Mouse (Mus musculus) ES-Bruce4 (cell line): ENCODE data around the gene Mxra7. TPM values are rescaled to one million over a fixed set of nuclear protein-coding genes. Genes with fewer than 3 reads are reported as not detected.
A peak's percentile ranks its signal among the peaks of the same experiment; 100 is the strongest.

ENCODE experiments used
- H3K27ac ChIP-seq: 2 replicates; pipeline ENCODE4 v1.5.1; 2012; ENCODE audit warnings: low read length, inconsistent platforms; ENCODE audit not compliant: insufficient read depth
- H3K27me3 ChIP-seq: 2 replicates; pipeline ENCODE4 v1.6.1; 2012; ENCODE audit warnings: mild to moderate bottlenecking, low read length, inconsistent platforms; ENCODE audit not compliant: control insufficient read depth, poor library complexity, insufficient read depth, severe bottlenecking
- H3K36me3 ChIP-seq: 2 replicates; pipeline ENCODE4 v1.6.1; 2012; ENCODE audit warnings: inconsistent platforms, mild to moderate bottlenecking, low read length, moderate library complexity; ENCODE audit not compliant: control insufficient read depth, poor library complexity, insufficient read depth, severe bottlenecking
- H3K4me1 ChIP-seq: one replicate; pipeline ENCODE4 v1.8.1; 2011; ENCODE audit warnings: low read length; ENCODE audit not compliant: control insufficient read depth, insufficient read depth
- H3K4me3 ChIP-seq: 2 replicates; pipeline ENCODE4 v1.5.1; 2011; ENCODE audit warnings: low read depth, mild to moderate bottlenecking, low read length
- H3K9ac ChIP-seq: 2 replicates; pipeline ENCODE4 v1.6.1; 2012; ENCODE audit warnings: low read depth, mild to moderate bottlenecking, inconsistent platforms; ENCODE audit not compliant: poor library complexity, severe bottlenecking
- H3K9me3 ChIP-seq: replicated peaks from 2 replicates; pipeline ENCODE4 v1.6.1; 2012; ENCODE audit warnings: mild to moderate bottlenecking, low read length, inconsistent platforms; ENCODE audit not compliant: control insufficient read depth, poor library complexity, insufficient read depth, severe bottlenecking
- CTCF ChIP-seq: IDR thresholded peaks from one replicate; pipeline ENCODE4 v1.8.1; 2011; ENCODE audit warnings: low read depth, low read length
- EP300 ChIP-seq: IDR thresholded peaks from 2 replicates; pipeline ENCODE4 v1.6.1; 2011; ENCODE audit warnings: low read depth, low read length; ENCODE audit not compliant: insufficient read depth
- POLR2A ChIP-seq: IDR thresholded peaks from one replicate; pipeline ENCODE4 v1.8.1; 2011; ENCODE audit warnings: low read length; ENCODE audit not compliant: insufficient read depth
- polyA plus RNA-seq: library from polyadenylated mRNA; stranded (reverse); fragments of >200 nt; gene quantifications from 2 replicates; pipeline ENCODE4 v1.2.4, GENCODE M21; 2011; ENCODE audit warnings: low read depth; ENCODE audit not compliant: missing spikeins, insufficient read depth, insufficient read length

Gene Mxra7
- polyA plus RNA-seq: 20.4 and 22.1 TPM in 2 replicates

GRCm38 (mm10) chr11:116827534-116828165 lies at the start of gene Mxra7:
Gene Mxra7, minus strand, starts transcription at chr11:116828046.
- peaks cover 6% of the 10 kb centered on the region for H3K4me1 ChIP-seq
- no peak for TF ChIP-seq EP300
- no peak for TF ChIP-seq POLR2A
- TF ChIP-seq CTCF: no peak
- H3K9me3 ChIP-seq: no peaks in the 10 kb centered on the region
- H3K27ac ChIP-seq: no peak within 1 kb of the TSS
- H3K4me3 ChIP-seq: peak within 1 kb of the TSS; percentile 68
- H3K9ac ChIP-seq: peak within 1 kb of the TSS; percentile 61
- no peaks in the 10 kb centered on the region for H3K27me3 ChIP-seq
- no peaks in the 10 kb centered on the region for H3K36me3 ChIP-seq

GRCm38 (mm10) chr11:116873987-116874386 lies 46.1 kb upstream of the Mxra7 start:
- Histone ChIP-seq H3K4me3 (no peak overlapping the region), H3K9me3 (no peaks in the 10 kb centered on the region), H3K4me1 (no peaks in the 10 kb centered on the region), H3K27me3 (no peaks in the 10 kb centered on the region), H3K27ac (no peak overlapping the region), H3K9ac (no peak overlapping the region), H3K36me3 (no peaks in the 10 kb centered on the region)
- TF ChIP-seq CTCF (no peak), EP300 (no peak), POLR2A (no peak)

DNA sequence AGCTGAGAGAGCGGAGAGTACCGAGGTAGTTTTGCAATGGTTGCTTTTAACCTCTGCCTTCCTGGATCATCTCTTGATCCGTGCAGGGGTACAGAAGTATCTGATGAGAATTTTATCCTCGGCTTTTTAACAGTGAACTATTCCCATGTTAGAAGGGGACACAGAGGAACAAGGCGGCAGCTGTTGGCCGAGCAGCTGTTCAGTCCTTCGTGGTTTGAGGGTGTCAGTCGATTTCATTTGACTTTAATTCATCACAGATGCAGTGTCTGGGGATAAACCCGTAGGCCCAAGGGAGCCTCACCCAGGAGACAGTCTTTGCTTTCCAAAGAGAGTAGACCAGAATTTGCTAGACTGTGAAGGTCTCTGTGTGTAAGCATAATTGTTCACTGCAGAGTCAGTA lies 43.7 kb upstream of the Mxra7 start:
- Histone ChIP-seq H3K9me3 (no peaks in the 10 kb centered on the region), H3K4me3 (no peak overlapping the region), H3K36me3 (no peaks in the 10 kb centered on the region), H3K27me3 (no peaks in the 10 kb centered on the region), H3K27ac (no peak overlapping the region), H3K4me1 (no peaks in the 10 kb centered on the region), H3K9ac (no peak overlapping the region)
- TF ChIP-seq POLR2A (no peak), EP300 (no peak), CTCF (no peak)

GRCm38 (mm10) chr11:116869641-116870040 lies 41.8 kb upstream of the Mxra7 start:
- Histone ChIP-seq H3K4me3 (no peak overlapping the region), H3K36me3 (no peaks in the 10 kb centered on the region), H3K9ac (no peak overlapping the region), H3K27ac (no peak overlapping the region), H3K27me3 (no peaks in the 10 kb centered on the region), H3K9me3 (no peaks in the 10 kb centered on the region), H3K4me1 (no peaks in the 10 kb centered on the region)
- TF ChIP-seq POLR2A: no peak

GRCm38 (mm10) chr11:116869223-116869622 lies 41.4 kb upstream of the Mxra7 start:
- no peak overlapping the region for H3K9ac ChIP-seq
- no peaks in the 10 kb centered on the region for H3K4me1 ChIP-seq
- no peaks in the 10 kb centered on the region for H3K36me3 ChIP-seq
- no peaks in the 10 kb centered on the region for H3K9me3 ChIP-seq
- TF ChIP-seq POLR2A (no peak), EP300 (no peak), CTCF (no peak)
- no peak overlapping the region for H3K4me3 ChIP-seq
- no peaks in the 10 kb centered on the region for H3K27me3 ChIP-seq
- no peak overlapping the region for H3K27ac ChIP-seq

- Histone ChIP-seq H3K4me1 (no peaks in the 10 kb centered on the region), H3K4me3 (no peak overlapping the region), H3K9ac (no peak overlapping the region), H3K9me3 (no peaks in the 10 kb centered on the region), H3K27ac (no peak overlapping the region), H3K36me3 (no peaks in the 10 kb centered on the region), H3K27me3 (no peaks in the 10 kb centered on the region)
- TF ChIP-seq POLR2A (no peak), EP300 (no peak), CTCF (no peak)
Observed at GRCm38 (mm10) chr11:116868129-116868528, 40.3 kb upstream of the Mxra7 start.
